Comparison of ENCODE assay signal across 22 mouse cellular contexts in the genomic region with DNA sequence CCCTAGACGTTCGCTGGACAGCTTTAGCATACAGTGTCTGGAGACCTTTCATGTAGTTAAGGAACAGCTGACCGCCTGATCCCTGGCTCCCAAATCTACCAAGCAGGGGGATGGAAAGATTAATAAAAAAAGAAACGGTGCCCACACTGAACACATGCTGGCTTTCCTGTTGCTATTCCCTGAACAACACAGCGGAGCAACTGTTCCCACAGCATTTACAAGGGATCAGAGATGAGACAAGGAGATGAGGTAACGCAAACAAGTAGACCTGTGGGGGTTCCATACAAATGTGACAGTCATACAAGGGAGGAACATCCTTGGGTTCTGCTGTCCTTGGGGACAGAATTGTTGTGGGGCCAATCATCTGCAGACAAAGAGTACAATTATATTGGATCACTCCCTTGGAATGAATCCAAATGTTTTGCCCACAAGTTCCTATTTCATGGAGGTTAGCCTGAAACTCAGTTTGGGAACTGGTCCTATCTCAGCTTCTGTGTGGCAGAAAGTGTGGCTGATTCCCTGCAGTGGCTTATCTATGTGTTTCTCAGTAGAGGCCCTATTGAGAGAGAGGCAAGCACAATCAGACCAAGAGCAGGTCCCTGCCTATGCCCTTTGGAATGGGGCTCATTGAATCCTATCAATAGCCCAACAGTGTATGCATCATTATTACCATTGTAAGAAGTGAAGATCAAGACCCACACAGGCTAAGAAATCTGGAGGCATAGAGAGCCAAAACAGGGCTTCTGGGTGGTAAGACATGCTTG.
DNase-seq lines count a peak whose midpoint lies in the region; ATAC-seq and TF ChIP-seq lines count a peak whose summit lies in the region.
"Had no signal": no experiment of that assay in that cellular context is flagged by ENCODE, and none has a peak within 500 bp of the region (broad histone marks: within the 10 kb centered on the region; RNA-seq: fewer than 3 reads in every experiment).

No protein-coding gene starts in this region.

- 71% methylated on average over 6 of the region's 6 CpGs for WGBS in heart, embryonic 13.5 days

- TF ChIP-seq POLR2A in testis, adult 2 months (IDR thresholded peaks at IDR 0.05; ENCODE audit: control insufficient read depth, low read depth, low read length), result no peak

- H3K4me3 ChIP-seq in heart, embryonic 13.5 days, result no peak overlapping the region
- no peak overlapping the region for H3K4me3 ChIP-seq in testis, adult 2 months (ENCODE audit: control insufficient read depth, low read depth, low read length)
- H3K4me3 ChIP-seq: forebrain, embryonic 10.5 days; hindbrain, embryonic 10.5 days; intestine, embryonic 15.5 days; midbrain, embryonic 12.5 days had no signal

- peak overlapping the region; percentile 26; the same call in 1 of the 2 replicates for H3K27ac ChIP-seq in heart, embryonic 13.5 days (replicated peaks)
- peak overlapping the region; percentile 45 for H3K27ac ChIP-seq in testis, adult 2 months (ENCODE audit: control insufficient read depth, insufficient read depth, low read depth, low read length)
- H3K27ac ChIP-seq: forebrain, embryonic 10.5 days; hindbrain, embryonic 10.5 days; intestine, embryonic 15.5 days; midbrain, embryonic 12.5 days had no signal

- no peak overlapping the region for H3K9ac ChIP-seq in heart, embryonic 13.5 days
- H3K9ac ChIP-seq: intestine, embryonic 15.5 days; midbrain, embryonic 12.5 days had no signal

- no peak overlapping the region for H3K4me2 ChIP-seq in heart, embryonic 13.5 days
- H3K4me2 ChIP-seq: heart, embryonic 11.5 days; intestine, embryonic 15.5 days; midbrain, embryonic 12.5 days had no signal

- TF ChIP-seq CTCF in testis, adult 2 months (IDR thresholded peaks at IDR 0.05; ENCODE audit: control insufficient read depth, insufficient read depth, insufficient replicate concordance, low read depth, low read length), result no peak

- no peaks in the 10 kb centered on the region for H3K9me3 ChIP-seq in heart, embryonic 13.5 days
- H3K9me3 ChIP-seq: forebrain, embryonic 10.5 days; hindbrain, embryonic 10.5 days; intestine, embryonic 15.5 days; midbrain, embryonic 12.5 days had no signal

- H3K4me1 ChIP-seq in heart, embryonic 13.5 days, result peaks cover 43% of the 10 kb centered on the region
- H3K4me1 ChIP-seq in testis, adult 2 months (ENCODE audit: control insufficient read depth, insufficient read depth, low read length), result no peaks in the 10 kb centered on the region
- H3K4me1 ChIP-seq: forebrain, embryonic 10.5 days; intestine, embryonic 15.5 days; midbrain, embryonic 12.5 days had no signal

- peak; percentile 23 to 71 for DNase-seq in adrenal gland, adult (ENCODE audit: inconsistent age in 2 of 2, low spot score in 1 of 2)
- DNase-seq in adrenal gland, adult 18-20 months (ENCODE audit: low spot score in 2 of 2), result no peak
- DNase-seq in heart, adult 11 months, result no peak
- DNase-seq in testis, postnatal 10 days (ENCODE audit: low spot score), result no peak
- no peak for DNase-seq in lung, postnatal 14 days
- DNase-seq: adrenal gland, postnatal 25 days; cerebellum, adult 9-10 months; kidney, postnatal 10 days; lung, adult 2 months; right cerebral cortex, postnatal 14 days; spleen, adult 18-20 months; thymus, postnatal 25 days had no signal

- H3K36me3 ChIP-seq in heart, embryonic 13.5 days, result no peaks in the 10 kb centered on the region
- H3K36me3 ChIP-seq in testis, adult 2 months (ENCODE audit: control insufficient read depth, insufficient read depth, low read length), result no peaks in the 10 kb centered on the region
- H3K36me3 ChIP-seq: forebrain, embryonic 10.5 days; hindbrain, embryonic 10.5 days; intestine, embryonic 15.5 days; midbrain, embryonic 12.5 days had no signal

- ATAC-seq in heart, embryonic 13.5 days (ENCODE audit: extremely low read depth, insufficient number of reproducible peaks, low FRiP score, low TSS enrichment), result no peak
- ATAC-seq: activated CD4-positive, CD25-positive, alpha-beta regulatory T cell, adult 4 months; forebrain, embryonic 16.5 days; hindbrain, embryonic 16.5 days; intestine, embryonic 15.5 days had no signal

- no peaks in the 10 kb centered on the region for H3K27me3 ChIP-seq in heart, embryonic 13.5 days (replicated peaks)
- no peaks in the 10 kb centered on the region for H3K27me3 ChIP-seq in testis, adult 2 months (ENCODE audit: control insufficient read depth, insufficient read depth, low read length)
- H3K27me3 ChIP-seq: intestine, embryonic 15.5 days; midbrain, embryonic 12.5 days had no signal

Comparison
In these comparisons a context has a peak if more than half of its experiments do, and no peak if none do; other contexts are left out.
1. DNase-seq: peak in adrenal gland, adult (2 of 2); none in adrenal gland, adult 18-20 months (0 of 2), heart, adult 11 months (single experiment), testis, postnatal 10 days (single experiment) and lung, postnatal 14 days (single experiment).